Mouse (Mus musculus) ovary, adult 18-20 months (tissue): ENCODE measurements around the gene Add3.

Source experiments
- DNase-seq: peaks from one replicate; pipeline ENCODE4 v3.0.0; 2022; ENCODE audit warnings: low spot score, mixed read lengths

Gene Add3

DNA sequence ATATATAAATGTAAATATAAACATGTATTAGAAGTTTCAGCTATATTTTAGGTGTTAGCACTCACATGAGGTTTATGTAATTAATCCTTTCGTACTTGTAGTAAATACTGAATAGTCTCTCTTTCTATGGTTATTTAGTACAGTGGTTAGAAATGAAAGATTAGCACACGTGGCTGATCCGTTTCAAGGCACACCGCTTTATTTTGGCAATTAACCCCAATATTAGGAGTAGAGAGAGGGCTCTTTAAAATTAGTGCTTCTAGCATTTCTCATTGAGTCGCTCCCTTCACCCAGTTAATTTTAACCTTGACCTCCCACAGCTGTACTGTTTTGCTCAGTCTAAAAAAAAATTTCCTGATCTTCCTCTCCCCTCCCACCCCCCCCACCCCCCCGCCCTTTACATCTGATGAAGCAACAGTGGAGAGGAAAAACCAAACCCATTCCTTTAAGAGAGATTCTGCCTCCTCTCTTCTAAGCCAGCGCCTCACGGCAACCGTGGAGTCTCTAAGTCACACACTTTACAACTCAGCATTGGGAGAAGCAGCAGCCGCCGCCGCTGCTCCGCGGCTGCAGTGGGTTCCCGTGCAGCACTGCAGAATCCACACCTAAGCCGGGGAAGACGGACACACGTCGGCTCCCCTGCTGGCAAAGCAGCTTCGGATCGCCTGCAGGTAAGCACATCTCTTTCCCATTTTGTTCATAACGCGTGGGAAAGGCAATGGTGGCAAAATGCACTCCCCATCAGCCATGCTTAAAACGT, at the start of gene Add3:
TSS of gene Add3 (plus strand) at position 400 of the 760 bp plus-strand sequence.
- DNase-seq = peak; percentile 29

DNA sequence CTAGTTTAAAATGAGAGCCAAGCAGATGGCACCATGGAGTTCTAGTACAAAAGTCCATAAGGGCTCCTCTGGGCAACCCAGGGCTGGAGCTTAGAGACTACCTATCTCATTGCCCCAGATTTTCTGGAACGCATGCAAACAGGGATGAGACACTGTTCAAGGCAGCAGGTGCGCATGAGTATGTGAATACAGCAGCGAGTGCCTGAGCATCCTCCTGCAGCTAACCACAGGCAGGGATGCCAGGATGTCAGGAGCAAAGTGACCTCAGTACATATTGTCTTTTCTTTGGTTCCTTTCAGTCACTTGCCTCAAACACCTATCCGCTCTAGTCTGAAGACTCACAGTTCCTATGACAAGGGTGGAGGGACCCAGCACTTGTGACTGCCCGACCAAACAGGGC, 49.6 kb upstream of the Add3 start:
- DNase-seq = no peak

DNA sequence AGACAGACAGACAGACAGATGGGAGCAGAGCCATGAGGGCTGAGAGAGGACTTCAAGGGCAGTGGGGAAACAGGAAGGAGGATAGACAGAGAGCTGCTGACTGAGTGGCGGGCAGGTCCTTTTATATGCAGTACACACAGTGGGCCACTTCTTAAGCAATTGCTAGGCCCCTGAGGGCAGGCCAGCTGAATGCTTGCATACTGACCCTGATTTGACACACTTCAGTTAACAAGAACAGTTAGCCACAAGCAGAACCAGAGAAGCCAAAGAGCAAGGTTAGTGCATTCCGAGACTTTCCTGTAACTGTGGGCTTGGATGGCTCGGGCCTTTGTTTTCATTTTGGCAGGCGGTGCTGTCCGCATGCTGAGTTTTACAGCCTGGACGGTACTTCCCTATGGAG, 48.0 kb upstream of the Add3 start:
- no peak for DNase-seq

DNA sequence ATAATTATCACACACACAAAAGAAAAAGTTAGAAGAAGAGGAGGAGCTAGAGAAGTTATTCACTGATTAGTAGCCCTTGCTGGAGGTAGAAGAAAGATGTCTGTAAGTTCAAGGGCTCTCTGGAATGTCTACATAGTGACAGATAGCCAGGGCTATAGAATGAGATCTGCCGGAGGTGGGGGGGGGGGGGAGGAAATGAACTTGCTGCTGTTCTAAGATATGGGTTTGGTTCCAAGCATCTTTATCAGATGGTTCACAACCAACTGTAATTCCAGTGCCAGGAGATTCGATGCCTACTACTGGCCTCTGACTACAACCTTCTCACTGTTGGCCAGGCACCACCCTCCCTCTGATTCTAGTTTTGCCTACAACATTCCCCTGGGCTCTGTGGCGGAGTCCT, 46.9 kb upstream of the Add3 start:
- no peak for DNase-seq

DNA sequence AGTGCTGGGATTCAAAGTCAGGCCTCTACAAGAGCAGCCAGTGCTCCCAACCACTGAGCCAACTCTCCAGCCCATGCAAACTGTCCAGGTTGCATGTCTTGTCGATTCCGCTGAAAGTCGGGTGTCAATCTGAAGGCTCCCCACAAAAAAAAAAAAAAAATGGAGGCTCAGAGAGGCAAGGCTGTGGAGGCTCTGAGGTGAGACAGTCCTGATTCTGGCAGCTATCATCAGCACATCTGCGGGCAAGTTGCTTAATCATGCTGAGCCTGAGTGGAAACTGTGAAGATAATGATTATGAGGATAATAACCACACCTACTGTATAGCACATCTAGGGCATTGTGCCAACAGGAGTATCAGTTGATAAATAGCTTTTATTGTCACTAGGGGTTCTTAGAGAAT, 45.6 kb upstream of the Add3 start:
- DNase-seq = no peak

DNA sequence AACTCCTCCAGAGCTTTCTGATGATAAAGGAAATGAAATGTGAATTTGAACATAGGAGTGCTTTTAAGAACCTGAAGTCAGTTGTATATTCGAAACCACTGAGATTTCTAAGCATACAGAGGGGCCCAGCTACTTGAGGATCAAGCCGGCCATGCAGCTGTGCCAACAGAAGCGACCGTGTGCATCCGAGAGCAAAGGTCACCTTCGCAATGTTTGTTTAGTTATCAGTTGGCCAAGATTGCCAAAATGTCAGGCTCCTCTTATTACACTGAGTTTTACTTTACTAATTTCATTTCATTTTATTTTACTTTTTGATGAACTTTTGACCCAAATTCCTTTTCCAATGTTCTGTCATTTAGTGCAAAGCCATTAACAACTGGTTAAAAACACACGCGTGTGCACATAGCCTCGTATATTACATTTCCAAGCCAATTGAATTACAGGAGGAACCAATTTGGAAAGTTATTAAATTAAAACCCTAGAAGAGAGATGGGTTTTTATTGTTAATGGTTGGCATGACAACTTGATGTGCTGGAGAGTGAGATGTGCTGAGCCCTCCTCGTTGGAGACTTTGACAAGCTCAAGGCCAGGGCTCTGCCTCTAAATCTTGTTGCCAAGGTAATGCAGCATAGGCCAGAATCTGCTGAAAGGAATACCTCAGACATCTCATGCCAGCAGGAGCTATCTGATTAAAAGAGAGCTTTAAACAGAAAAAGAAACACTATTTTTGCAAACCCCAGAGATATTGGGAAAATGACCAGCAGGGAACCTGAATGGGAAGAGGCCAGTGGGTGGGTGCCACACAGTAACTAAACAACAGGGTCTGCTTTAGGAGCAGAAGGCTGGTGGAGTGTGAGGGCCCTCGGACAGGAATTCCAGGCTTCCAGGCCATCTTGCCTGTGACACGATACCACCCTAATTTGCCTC, 38.6 kb upstream of the Add3 start:
- DNase-seq = no peak

DNA sequence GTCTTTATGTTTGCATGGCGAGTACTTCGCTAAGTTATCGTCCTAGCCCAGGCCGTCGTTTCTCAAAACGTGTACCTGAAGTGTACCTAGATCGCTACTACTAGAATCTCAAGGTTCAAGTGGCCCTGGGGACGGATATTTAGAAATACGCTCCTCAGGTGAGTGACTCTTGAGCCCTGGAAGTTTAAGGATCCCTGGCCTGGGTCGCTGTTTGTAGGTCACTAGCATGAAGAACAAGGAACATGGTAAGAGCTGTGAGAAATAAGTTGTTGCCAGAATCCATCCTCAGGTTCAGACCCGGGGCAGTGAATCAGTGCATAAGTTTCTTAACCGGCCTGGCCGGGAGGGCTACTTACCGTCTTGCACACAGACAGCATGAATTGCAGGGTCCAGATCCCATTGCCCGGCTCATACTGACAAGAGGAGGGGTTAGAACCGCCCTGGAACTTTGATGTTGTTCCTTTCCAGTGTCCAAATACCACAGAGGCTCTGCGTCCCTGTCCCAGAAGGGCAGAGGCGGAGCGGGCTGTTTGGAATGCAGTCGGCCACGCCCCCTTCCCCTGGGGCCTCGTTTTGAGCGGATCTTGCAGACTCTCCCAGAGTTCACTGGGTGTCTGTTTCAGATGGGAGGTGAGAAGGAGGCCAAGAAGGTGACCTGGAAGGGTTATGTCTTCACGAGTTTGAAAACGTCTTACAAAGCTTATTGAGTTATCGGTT, 34.7 kb upstream of the Add3 start:
- peak; percentile 47 for DNase-seq

DNA sequence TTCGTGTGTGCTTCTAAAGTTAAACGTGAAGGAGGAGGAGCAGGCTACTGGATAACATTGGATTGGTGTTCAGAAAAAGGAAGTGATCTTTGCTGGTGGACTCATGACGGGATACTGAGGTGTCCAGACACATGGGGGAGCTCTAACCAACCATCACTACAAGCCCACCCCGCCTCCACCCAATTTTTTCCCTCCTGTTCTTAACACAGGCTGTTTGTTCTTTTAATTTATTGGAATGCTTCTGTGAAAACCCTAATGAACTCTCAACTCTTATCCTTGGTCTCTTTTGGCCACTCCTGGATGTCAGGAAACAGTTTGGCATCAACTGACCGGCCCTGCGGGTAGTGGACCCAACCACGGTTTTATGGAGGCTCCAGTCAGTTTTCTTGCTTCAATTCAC, 33.3 kb upstream of the Add3 start:
- no peak for DNase-seq

DNA sequence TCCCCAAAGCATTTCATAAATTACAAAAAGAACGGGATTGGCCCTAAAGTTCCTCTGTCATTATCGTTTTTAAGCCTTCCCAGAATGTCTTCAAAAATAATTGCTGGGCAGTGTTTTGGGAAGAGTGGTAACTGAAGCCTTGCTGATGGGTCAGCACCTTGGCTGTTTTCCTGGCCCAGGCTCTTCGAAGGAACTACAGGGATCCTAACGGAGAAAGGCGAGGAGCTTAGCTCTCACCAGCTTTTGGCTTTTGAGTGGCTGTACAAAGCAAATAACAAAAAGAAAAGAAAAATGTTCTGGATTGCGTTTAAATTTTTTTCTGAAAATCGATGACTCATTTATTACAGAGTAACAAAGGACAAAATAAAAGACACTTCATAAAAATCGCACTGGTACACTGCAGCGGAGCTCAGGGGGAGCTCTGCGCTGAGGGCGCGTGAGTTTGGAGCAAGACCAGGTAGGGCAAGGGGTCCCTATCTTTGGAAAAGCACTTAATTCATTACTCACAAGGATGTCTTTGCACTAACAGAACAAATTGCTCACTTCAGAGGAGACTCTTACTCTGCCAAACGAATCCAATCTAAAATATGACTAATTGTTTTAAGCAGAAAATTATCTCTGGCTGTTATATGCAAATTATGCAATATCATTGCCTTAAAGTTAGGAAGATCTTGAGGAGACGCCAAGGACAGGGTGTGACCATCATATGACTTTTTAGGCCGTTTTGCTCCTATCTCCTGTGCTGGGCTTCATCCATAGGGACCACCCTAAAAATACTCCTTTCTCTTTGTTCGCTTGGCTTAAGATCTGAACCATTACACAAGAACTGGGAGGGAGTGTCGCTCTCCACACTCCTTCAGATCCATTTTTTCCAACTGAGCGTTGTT, 32.6 kb upstream of the Add3 start:
- DNase-seq = no peak

DNA sequence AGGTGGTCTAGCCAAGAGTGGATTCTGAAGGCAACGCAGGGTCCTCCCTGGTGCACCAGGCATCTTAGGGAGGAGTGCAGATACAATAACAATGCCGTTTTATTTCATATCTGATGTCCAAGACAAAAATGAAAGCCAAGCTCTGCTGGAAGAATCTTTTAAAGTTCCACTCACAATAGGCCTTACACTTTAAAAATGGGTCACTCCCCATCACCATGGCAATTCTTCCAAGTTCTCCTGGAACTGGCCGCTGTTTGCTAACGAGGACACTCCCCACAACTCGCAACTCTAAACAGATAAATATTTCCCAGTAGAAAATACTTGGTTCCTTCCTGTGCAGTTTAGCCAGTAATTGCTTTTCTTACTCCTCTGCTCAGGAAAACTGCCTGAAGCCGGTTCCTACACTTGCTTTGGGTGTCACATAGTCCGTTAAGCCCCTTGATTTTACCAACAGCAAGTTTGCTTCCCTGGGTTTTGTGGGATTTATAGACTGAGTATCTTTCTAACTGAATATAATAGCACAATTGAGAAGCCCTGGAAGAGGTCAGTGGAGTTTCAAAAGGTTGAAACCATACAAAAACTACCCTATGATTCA, 28.1 kb upstream of the Add3 start:
- DNase-seq = no peak

DNA sequence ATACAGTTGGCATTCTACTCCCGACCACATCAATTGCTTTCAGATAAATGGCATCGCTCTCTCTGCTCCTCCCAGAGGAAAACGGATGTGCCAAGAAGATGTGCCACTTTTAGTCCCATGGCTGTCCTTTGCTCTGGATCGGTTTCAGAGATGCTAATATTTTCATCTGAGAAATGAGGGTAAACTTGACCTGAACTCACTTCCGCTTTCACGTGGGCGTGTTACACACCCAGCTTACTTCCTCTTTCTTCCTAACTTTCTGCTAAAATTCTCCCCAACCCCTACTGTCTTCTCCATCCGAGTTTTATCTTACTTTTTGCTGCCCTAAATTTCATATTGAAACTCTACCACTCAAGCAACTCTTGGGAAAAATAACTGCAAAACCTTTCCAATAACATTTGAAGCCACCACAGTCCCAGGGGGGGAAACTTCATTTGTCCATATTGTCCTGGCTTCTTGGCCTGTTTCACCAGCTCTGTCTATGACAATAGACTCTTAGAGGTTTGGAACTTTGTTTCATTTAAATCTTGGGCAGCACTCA, 20.9 kb upstream of the Add3 start:
- DNase-seq = no peak

DNA sequence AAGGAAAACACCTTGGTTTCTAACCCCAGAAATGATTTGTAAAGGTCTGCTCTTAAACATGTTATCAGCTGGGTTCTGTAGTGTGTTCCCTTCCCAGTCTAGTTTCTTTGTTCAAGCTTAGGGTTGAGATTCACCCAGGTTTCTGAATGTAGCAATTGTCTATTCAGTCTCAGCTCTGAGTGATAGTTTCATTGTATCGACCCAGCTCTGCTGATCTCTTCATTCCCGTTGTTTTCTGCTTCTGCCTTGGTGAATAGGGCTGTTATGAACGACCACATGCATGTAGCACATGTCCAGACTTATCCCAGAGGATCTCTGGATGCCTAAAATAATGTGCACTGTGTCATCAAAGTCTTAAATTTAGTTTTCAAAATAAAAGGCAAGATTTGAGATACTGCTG, 19.8 kb upstream of the Add3 start:
- no peak for DNase-seq

DNA sequence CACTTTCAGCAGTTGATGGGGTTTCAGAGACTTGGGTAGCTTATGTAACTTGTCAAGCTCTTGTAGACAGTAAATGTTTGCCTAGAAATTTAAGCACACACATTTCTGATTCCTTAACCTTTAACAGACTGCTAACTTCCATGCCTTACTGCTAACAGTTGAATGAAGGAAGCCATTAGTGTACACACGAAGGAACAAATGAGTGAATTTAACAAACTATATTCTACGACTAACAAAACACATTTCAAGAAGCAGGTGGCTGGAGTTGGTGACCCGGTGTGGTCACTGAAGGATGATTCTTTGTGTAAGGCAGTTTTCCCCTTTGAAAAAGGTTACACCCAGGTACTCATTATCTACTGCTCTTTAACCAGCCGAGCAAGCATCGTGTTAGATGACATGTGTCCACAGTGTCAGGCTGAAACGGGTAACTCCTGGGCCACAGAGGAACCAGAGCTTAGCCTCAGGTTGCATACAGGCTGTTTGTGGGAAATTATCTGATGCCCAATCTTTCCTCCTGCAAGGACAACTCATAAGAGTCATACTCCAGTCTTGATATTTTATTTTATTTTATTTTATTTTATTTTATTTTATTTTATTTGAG, 17.5 kb upstream of the Add3 start:
- no peak for DNase-seq

DNA sequence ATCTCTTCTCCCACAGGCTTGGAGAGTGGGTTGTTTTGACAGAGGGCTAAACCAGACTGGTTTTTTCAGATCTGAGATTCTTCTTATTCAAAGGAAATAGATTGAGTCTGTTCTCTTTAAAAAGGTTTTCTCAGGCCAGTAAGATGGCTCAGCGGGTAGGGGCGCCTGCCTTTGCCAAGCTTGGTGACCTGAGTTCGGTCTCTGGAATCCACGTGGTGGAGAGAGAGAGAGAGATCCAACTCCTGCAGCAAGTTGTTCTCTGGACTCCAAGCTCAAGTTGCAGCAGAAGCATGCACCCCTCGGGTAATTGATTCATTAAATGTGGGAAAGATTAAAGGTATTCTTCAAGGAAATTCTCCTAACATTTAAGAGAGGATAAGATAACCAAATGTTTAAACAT, 16.9 kb upstream of the Add3 start:
- no peak for DNase-seq

DNA sequence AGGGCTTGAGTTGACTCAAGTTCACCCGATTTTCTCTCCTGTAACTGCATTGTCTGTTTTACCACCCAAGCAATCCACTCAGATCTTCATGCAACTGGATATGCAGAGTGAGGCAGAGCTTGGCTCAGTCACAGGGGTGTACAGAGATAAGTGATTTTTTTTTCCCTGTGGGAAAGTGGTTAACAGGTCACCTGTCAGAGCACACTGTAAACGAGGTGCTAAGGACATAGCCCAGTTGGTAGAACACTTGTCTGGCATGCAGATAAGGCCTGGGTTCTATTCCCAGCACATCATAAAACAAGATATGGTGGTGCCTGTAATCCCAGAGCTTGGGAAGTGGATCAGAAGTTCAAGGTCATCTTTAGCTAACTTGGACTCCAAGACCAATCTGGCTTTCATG, 14.6 kb upstream of the Add3 start:
- no peak for DNase-seq

DNA sequence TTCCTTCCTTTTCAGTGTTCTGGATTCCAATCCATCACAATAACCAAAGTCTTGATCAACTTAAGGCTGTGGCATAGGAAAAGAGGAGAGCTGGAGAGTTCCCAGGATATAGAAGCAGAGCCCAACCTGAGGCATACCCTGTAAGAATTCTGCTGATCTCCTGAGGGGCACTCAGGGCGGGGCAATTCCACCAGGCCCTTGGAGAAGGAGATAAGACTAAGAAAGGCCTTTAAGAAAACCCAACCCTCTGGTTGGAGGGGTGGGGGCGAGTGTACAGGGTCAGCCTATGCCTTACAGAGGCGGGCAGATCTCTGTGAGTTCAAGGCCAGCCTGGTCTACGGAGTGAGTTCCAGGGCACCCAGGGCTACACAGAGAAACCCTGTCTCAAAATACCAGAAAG, 13.7 kb upstream of the Add3 start:
- DNase-seq = no peak

DNA sequence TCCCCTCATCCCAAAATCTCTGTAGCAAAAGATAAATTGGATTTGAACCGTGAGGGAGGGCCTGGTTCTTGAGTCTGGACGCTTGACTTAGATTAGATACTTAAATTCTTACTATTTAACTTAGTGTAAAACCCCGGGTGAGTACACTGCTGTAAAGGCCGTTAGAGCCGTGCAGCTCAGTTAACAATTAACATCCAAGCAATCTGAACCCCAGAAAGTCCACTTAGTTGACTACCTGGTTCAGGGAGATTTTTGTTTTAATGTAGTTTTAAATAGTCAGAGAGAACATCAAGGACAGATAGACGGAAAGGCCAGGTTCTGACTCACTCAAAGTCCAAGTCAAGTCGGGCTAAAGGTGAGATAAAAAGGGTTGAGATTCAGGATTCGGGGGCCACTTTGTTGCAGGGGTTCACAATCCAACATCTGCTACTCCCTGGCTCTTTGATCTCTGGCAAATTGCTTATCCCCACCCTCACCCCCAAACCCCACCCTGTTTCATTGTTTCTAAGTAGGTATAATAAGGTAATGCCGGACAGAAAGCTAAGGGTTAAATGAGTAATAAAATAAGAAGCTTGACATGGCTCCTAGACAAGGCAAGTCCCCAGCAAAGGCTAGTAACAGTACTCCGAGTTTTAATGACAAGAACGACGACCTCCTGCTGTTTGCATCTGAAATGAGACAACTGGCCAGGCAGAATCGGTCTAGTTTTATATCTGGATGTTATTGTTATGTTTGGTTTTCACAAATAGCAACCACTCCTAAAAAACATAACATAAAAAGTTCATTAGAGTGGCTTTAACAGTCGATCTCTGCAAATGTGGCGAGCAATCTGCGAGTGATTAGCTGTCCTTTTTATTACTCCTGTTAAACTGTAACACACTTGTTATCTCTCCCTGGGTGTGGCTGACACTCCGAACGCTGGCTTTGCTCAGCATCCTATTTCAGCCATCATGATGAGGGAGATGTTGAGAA, 12.6 kb upstream of the Add3 start:
- no peak for DNase-seq

DNA sequence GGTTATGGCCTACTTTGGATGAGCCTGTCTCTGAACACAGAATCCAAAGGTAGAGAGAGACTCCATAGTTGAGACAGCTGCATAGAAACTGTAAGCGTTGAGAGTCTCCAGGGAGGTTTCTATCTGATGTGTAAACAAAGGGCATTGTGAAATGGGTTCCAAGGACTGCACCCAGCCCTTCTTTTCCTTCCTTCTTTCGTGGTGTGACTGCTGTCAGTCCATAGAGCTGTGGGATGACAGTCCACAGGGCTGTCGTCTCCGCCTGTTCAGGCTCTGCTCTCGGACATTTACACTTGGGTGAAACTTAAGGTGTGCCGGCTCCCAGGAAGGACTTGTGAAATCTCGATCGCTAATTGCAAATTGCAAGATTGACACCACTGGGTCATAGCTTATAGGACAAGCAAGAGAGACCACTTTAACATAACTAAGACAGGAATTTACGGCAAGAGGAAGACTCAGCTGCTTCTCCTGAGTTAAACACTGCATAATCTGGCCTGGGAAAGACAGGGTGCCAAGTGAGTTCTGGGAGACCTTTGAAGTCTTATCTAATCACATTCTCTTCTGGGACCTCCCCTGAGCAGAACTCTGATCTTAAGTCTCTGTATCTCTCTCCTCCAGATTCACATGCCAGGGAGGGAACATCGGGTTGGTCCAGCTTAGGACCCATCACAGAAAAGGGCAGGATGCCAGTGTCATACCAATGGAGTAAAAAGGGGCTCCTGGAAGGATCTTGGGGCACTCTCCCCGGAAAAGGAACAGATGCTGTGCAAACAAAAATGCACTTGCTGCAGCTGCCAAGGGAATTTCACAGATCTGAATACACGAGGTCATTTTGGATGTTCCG, 11.5 kb upstream of the Add3 start:
- peak; percentile 34 for DNase-seq
